ENCODE assay signal across 8 mouse cellular contexts in genomic region chr1:75382356-75383071, GRCm38 (mm10). TPM values are rescaled to one million over a fixed set of nuclear protein-coding genes. Genes with fewer than 3 reads are reported as not detected.
DNase-seq lines count a peak whose midpoint lies in the region; ATAC-seq lines count a peak whose summit lies in the region.

No protein-coding gene starts in this region.

- peak overlapping the region; percentile 79 for H3K27ac ChIP-seq in heart, embryonic 11.5 days (ENCODE audit: low read depth, low read length)
- H3K27ac ChIP-seq in brown adipose tissue, adult 24 weeks (replicated peaks; ENCODE audit: low read depth, low read length) = no peak overlapping the region; the same call in 1 of the 2 replicates
- peak overlapping the region; percentile 46; the same call in 1 of the 2 replicates for H3K27ac ChIP-seq in forebrain, embryonic 16.5 days (ENCODE audit: low read length)

- peak overlapping the region; percentile 61 for H3K4me3 ChIP-seq in heart, embryonic 11.5 days (ENCODE audit: low read depth, low read length)
- peak overlapping the region; percentile 50 for H3K4me3 ChIP-seq in brown adipose tissue, adult 24 weeks (ENCODE audit: insufficient read depth, low read depth, low read length)
- peak overlapping the region; percentile 75 for H3K4me3 ChIP-seq in forebrain, embryonic 16.5 days (replicated peaks; ENCODE audit: low read length)

- peaks cover 6% of the 10 kb centered on the region for H3K27me3 ChIP-seq in heart, embryonic 11.5 days (ENCODE audit: control insufficient read depth, insufficient read depth, low read length)
- peaks cover 14% of the 10 kb centered on the region for H3K27me3 ChIP-seq in forebrain, embryonic 16.5 days (replicated peaks; ENCODE audit: control insufficient read depth, insufficient read depth, low read length)

- WGBS in heart, embryonic 11.5 days (ENCODE audit: insufficient replicate concordance) = 1% methylated on average over 25 of the region's 28 CpGs
- WGBS in forebrain, embryonic 16.5 days = 2% methylated on average over 28 of the region's 28 CpGs

- peak overlapping the region; percentile 84 for H3K4me2 ChIP-seq in heart, embryonic 11.5 days
- peak overlapping the region; percentile 92 for H3K4me2 ChIP-seq in forebrain, embryonic 16.5 days (ENCODE audit: low read length)

- peaks cover 68% of the 10 kb centered on the region for H3K4me1 ChIP-seq in heart, embryonic 11.5 days (ENCODE audit: control insufficient read depth, insufficient read depth, low read length)
- no peaks in the 10 kb centered on the region for H3K4me1 ChIP-seq in brown adipose tissue, adult 24 weeks (ENCODE audit: control insufficient read depth, insufficient read depth, insufficient read length, low read length)
- H3K4me1 ChIP-seq in forebrain, embryonic 16.5 days (replicated peaks; ENCODE audit: control insufficient read depth, insufficient read depth, low read length) = peaks cover 26% of the 10 kb centered on the region

- peak; percentile 20 for ATAC-seq in heart, embryonic 11.5 days (replicated peaks; ENCODE audit: insufficient number of reproducible peaks, low FRiP score, low TSS enrichment)
- ATAC-seq in forebrain, embryonic 16.5 days = peak; percentile 8
- no peak for ATAC-seq in activated CD4-positive, CD25-positive, alpha-beta regulatory T cell, adult 4 months
- no peak for ATAC-seq in inflammation-experienced regulatory T-cells, adult 6 months

- no peaks in the 10 kb centered on the region for H3K9me3 ChIP-seq in heart, embryonic 11.5 days (replicated peaks; ENCODE audit: control insufficient read depth, low read length)
- H3K9me3 ChIP-seq in forebrain, embryonic 16.5 days (ENCODE audit: control insufficient read depth, low read length) = no peaks in the 10 kb centered on the region

- no peak for DNase-seq in heart, postnatal 4 days
- DNase-seq in kidney, postnatal 10 days = peak; percentile 59
- peak; percentile 61 for DNase-seq in neural tube, embryonic 10.5 days (ENCODE audit: extremely low spot score, low spot score)

- no peaks in the 10 kb centered on the region for H3K36me3 ChIP-seq in heart, embryonic 11.5 days (ENCODE audit: control insufficient read depth, insufficient read depth, low read length)
- no peaks in the 10 kb centered on the region for H3K36me3 ChIP-seq in forebrain, embryonic 16.5 days (ENCODE audit: control insufficient read depth, insufficient read depth)

- H3K9ac ChIP-seq in heart, embryonic 11.5 days (ENCODE audit: low read depth, low read length) = peak overlapping the region; percentile 75
- H3K9ac ChIP-seq in forebrain, embryonic 16.5 days (replicated peaks; ENCODE audit: low read depth, low read length) = peak overlapping the region; percentile 82

RNA-seq across cellular contexts. Expression of gene Speg, which starts 7.4 kb away (rescaled TPM):
- polyA plus RNA-seq in heart, embryonic 11.5 days (2014; fragmentation: Nextera tagmentation; extraction: Ambion mirVana) = 60.7 and 66.5 TPM in 2 replicates
- total RNA-seq in heart, postnatal 4 days (2021) = 100 to 1,000 TPM; 121 to 123 TPM
- polyA plus RNA-seq in brown adipose tissue, adult 24 weeks (2012; ENCODE audit: insufficient read depth, insufficient read length, missing spikeins) = 5.7 and 11.3 TPM in 2 replicates
- 10.7 and 12.9 TPM in 2 replicates for polyA plus RNA-seq in forebrain, embryonic 16.5 days (2015; fragmentation: Nextera tagmentation; extraction: Ambion mirVana)
- polyA plus RNA-seq in activated CD4-positive, CD25-positive, alpha-beta regulatory T cell, adult 4 months (2017; shearing (Covaris generic)) = not detected
- polyA plus RNA-seq in inflammation-experienced regulatory T-cells, adult 6 months (2017; shearing (Covaris generic)) = under 1 TPM in 1 of 3 experiments, not detected in 2; 0.34 TPM

RNA-seq across cellular contexts. Expression of gene Des, which starts 22.4 kb away (rescaled TPM):
- 428 and 477 TPM in 2 replicates for polyA plus RNA-seq in heart, embryonic 11.5 days (2014; fragmentation: Nextera tagmentation; extraction: Ambion mirVana)
- total RNA-seq in heart, postnatal 4 days (2021) = 100 to 1,000 TPM; 742 to 747 TPM
- 68.8 and 75.5 TPM in 2 replicates for polyA plus RNA-seq in brown adipose tissue, adult 24 weeks (2012; ENCODE audit: insufficient read depth, insufficient read length, missing spikeins)
- polyA plus RNA-seq in forebrain, embryonic 16.5 days (2015; fragmentation: Nextera tagmentation; extraction: Ambion mirVana) = 1.2 and 1.5 TPM in 2 replicates
- polyA plus RNA-seq in activated CD4-positive, CD25-positive, alpha-beta regulatory T cell, adult 4 months (2017; shearing (Covaris generic)) = not detected
- polyA plus RNA-seq in inflammation-experienced regulatory T-cells, adult 6 months (2017; shearing (Covaris generic)) = under 1 TPM in 1 of 3 experiments, not detected in 2; 0.64 TPM

RNA-seq across cellular contexts. Expression of gene Gmppa, which starts 53.2 kb away (rescaled TPM):
- polyA plus RNA-seq in heart, embryonic 11.5 days (2014; fragmentation: Nextera tagmentation; extraction: Ambion mirVana) = 49.8 and 57.2 TPM in 2 replicates
- 10 to 100 TPM; 41.1 to 41.4 TPM for total RNA-seq in heart, postnatal 4 days (2021)
- 31.6 and 47.1 TPM in 2 replicates for polyA plus RNA-seq in brown adipose tissue, adult 24 weeks (2012; ENCODE audit: insufficient read depth, insufficient read length, missing spikeins)
- polyA plus RNA-seq in forebrain, embryonic 16.5 days (2015; fragmentation: Nextera tagmentation; extraction: Ambion mirVana) = 86.4 and 93.1 TPM in 2 replicates
- 10 to 100 TPM; 43.8 to 51.5 TPM for polyA plus RNA-seq in activated CD4-positive, CD25-positive, alpha-beta regulatory T cell, adult 4 months (2017; shearing (Covaris generic))
- polyA plus RNA-seq in inflammation-experienced regulatory T-cells, adult 6 months (2017; shearing (Covaris generic)) = 10 to 100 TPM; 44.2 to 67.2 (median 62.7) TPM

Comparison
In these comparisons a context has a peak if more than half of its experiments do, and no peak if none do; other contexts are left out.
1. ATAC-seq: peak in heart, embryonic 11.5 days (single experiment) and forebrain, embryonic 16.5 days (single experiment); none in activated CD4-positive, CD25-positive, alpha-beta regulatory T cell, adult 4 months (single experiment) and inflammation-experienced regulatory T-cells, adult 6 months (single experiment).
2. RNA of gene Des, which starts 22.4 kb away (polyA plus RNA-seq): 428 to 477 TPM in heart, embryonic 11.5 days and 68.8 to 75.5 TPM in brown adipose tissue, adult 24 weeks; 1.2 to 1.5 TPM in forebrain, embryonic 16.5 days, not detected in activated CD4-positive, CD25-positive, alpha-beta regulatory T cell, adult 4 months and 0.64 TPM in inflammation-experienced regulatory T-cells, adult 6 months; every median in the first group is over 10 times any median in the second.
3. Peak in every context shown above with its lines, with median percentiles within 50 percentile points of each other: H3K4me3 ChIP-seq.